Mouse (Mus musculus): ENCODE data around the gene Amotl2.

- TF ChIP-seq CTCF (IDR thresholded peaks at IDR 0.05; ENCODE audit: borderline replicate concordance, insufficient read depth, low read depth, low read length) (no peak), POLR2A (IDR thresholded peaks at IDR 0.05; ENCODE audit: borderline replicate concordance, insufficient read depth, low read length) (no peak)
These were observed 4.2 kb downstream of the Amotl2 start for GRCm38 (mm10) chr9:102720567-102721167.

Measured in cerebellum, adult 2 months (tissue).